Mouse (Mus musculus) T-helper 1 cell (primary cell): ENCODE data around the gene Vps25.

Experiments
- in situ Hi-C: fragments of 300-600 bp; cut with MboI, MseI; formaldehyde crosslinking; loops from one replicate; pipeline ENCODE4 v1.15.1; 2025; ENCODE audit warnings: high pct_unique_total_duplicates

Gene Vps25

GRCm38 (mm10) chr11:101275309-101275708 lies 21.8 kb downstream of the Vps25 start:
- in situ Hi-C loops: no loop called here

- in situ Hi-C loops: no loop called here
Observed at GRCm38 (mm10) chr11:101276319-101277070, 23.0 kb downstream of the Vps25 start.

DNA sequence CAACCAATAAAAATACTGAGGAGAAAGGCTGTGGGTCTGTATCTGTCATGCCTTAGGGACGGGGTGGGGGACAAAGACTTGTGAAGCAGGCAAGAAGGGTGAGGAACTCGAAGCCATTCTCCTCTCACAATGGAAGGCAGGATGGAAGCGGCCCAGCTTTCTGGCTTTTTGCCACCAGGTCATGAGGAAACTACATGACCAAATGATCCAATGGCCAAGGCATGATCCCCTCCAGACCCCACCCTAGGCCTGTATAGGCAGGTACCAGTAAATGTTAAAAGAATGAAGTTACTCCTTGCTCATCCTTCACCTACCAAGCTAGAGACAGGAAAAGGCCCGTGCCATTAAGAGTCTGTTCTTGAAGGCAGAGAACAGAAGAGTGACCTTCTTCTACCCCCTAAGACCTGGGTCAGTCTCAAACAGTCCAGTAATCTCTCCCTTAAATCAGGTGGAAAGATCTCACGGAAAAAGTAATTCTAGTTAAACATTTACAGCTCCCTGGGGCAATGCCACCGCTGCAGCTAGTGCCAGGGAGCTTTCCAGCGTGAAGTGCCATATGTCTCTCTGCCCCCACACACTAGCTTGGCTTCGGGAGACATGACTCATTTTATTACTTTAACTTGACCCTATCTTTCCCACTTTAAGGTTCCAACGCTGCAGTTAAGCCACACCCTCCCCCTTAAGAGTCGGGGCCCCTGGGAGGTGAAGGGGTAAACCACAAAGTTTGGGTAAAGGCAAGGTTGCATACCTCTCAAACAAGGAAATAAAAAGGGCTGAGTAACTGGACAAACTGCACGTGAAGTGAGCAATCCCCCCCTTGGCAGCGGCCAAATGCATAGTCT lies 24.1 kb downstream of the Vps25 start:
- in situ Hi-C loops: no loop called here

DNA sequence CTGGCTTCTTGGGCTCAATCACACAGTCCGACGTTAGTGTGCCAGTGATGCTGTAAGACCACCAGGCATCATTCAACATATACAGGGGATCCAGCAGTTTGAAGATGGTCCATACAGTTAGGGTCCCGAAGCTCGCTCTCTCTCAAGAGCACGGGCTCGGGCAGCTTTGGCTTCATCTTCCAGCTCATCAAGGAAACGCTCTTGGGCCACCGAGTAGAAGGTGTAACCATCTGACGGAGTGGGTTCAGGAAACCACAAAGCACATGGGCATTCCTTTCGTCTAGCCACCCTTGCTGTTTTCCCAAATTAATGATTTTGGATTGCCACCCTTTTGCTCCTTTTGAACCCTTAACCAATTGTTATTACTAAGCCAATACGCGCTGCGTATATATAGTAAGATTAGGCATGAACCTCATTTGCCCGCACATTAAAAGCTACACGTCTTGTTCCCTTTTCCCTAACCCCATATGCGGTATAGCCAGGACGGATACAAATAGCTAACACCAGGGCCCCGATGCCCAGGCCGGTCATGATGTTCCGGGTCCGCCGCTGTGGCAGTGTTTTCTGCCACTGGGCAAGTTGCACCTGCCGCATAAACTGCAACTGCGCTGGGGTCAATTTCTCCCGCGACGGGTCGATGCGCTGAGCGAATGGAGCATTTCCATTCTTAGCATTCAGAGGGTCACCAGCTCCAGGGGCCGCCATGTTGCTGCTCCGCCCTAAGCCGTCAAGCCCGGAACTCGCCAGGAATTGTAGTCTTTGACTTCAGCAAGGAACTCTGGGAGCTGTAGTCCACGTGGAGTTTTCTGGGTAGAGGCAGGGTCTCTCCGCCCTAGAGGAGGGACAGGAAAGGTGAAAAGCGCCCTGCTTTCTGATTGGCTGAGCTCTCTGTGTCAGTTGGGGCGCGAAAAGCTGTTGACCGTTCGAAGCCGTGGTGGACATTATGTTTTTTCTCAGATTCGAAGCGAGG lies 25.0 kb downstream of the Vps25 start, which contains the start of the genes Cntd1 and Coa3:
Cntd1 (plus strand) TSS at position 790 of the 970 bp plus-strand sequence.
Coa3 (minus strand) TSS at position 892 of the 970 bp plus-strand sequence.
- in situ Hi-C loops: no loop called here

- in situ Hi-C loops: no loop called here
Observed at GRCm38 (mm10) chr11:101279193-101279569, 25.7 kb downstream of the Vps25 start.

GRCm38 (mm10) chr11:101280837-101281236 lies 27.3 kb downstream of the Vps25 start:
- in situ Hi-C loops: no loop called here

DNA sequence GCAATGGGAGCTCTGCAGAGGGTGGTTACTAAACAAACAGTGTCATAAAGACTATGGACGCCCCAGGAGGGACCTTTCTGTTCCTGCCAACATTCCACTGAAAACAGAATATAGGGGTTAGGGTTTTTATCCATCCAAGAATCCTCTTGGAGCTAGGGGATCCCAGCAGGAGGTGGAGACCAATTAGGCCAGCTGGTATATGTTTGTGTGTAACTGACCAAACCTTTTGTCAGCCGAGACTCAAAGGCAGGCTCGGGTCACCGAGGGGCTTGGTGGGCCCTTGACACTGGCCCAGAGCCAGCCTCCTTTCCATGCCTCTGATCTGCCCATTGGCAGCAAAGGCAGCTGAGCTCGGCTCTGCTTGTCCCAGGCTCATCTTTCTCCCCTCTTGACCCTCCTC lies 29.4 kb downstream of the Vps25 start:
- in situ Hi-C loops: no loop called here

- in situ Hi-C loops: no loop called here
Observed at GRCm38 (mm10) chr11:101283805-101284204, 30.3 kb downstream of the Vps25 start.

DNA sequence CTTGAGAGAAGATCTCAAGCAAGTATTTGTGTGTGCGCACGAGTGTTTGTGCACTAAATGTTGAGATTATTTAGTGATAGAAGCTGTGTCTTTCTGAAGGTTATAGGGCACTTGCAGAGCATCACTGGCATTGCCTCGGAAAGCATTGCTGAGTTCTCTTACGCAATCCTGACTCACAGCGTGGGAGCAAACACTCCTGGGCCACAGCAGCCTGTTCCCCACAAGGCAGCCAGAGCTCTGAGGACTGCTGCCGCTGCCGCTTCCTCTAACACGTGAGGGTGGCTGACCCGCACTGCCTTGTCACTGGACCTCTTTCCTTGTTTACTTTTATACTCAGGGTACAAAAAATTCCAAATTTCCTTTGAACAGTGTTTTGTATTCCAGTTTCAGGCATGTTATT lies 33.8 kb downstream of the Vps25 start:
- in situ Hi-C loops: no loop called here

GRCm38 (mm10) chr11:101291231-101291630 lies 37.7 kb downstream of the Vps25 start:
- in situ Hi-C loops: loop anchor here (5.0 kb wide), 1 partner anchor 79 kb away; no protein-coding TSS in a partner anchor

GRCm38 (mm10) chr11:101295191-101295590 lies 41.7 kb downstream of the Vps25 start:
- in situ Hi-C loops: no loop called here

DNA sequence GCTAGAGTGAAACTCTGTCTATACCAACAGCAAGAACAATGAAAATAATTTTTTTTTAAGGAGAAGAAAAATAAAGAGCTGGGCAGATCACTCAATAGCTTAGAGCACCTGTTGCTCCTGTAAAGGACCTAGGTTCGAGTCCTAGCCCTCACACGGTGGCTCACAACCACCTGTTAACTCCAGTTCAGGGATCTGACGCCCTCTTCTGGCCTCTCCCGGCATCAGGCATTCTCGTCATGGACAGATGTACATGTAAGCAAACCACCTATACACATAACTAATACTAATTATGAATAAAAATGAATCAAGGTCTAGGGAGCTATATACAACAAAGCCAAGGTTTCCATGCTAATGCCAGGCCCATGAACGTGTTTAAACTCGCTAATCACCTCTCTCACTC lies 47.4 kb downstream of the Vps25 start:
- in situ Hi-C loops: no loop called here

DNA sequence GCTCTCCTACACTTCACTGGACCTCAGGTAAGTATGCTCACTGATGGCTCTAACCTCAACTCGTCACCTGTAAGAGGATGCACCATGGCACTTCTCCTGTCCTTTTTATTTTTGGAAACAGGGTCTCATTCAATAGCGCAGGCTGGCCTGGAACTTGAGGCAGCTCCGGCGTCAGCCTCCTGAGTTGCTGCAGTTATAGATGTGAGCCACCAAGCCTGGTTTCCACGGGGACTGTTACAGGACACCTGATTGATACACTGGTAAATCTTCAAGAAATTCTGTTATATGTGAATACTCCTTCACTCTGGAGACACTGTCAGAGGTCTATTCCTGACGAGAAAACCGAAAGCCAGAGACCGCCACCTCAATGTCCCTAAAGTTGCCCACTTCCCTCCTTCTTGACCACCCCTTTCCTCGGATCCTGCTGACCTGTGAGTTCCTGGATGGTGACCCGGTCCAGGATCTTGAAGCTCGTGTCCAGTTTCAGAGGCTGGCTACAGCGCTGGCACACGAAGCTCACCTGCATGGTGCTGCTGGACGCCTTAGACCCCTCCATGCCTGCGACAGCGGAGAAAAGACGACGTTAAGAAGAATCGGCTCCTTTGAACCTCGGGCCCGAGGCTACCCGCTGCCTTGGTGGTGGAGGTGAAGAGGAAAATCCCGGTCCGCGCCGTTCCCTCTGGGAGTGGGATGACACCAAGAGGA lies 47.9 kb downstream of the Vps25 start:
- in situ Hi-C loops: no loop called here

GRCm38 (mm10) chr11:101302004-101302798 lies 48.7 kb downstream of the Vps25 start, which contains the start of gene Becn1:
Gene Becn1, minus strand, starts transcription at chr11:101302286.
- in situ Hi-C loops: no loop called here

DNA sequence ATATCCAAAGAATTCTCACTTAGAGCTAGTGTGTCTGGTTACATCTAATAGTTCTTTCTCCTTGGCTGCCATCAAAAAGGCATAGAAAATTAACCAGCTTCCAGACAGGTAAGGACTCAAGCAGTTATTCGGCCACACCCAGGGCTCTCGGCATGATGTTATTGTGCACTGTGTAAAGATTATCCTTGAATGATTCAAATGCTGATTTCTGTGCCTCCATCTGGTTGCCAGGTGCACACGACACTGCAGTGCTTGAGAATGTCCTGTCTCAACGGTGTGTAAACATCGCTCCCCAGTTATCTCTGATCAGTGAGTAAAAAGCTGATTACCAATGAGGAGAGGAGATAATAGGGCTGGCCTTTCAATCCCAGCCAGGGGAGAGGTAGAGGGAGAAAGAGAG lies 54.2 kb downstream of the Vps25 start:
- in situ Hi-C loops: no loop called here
